16 mouse cellular contexts compared by ENCODE assay signal in the genomic region with DNA sequence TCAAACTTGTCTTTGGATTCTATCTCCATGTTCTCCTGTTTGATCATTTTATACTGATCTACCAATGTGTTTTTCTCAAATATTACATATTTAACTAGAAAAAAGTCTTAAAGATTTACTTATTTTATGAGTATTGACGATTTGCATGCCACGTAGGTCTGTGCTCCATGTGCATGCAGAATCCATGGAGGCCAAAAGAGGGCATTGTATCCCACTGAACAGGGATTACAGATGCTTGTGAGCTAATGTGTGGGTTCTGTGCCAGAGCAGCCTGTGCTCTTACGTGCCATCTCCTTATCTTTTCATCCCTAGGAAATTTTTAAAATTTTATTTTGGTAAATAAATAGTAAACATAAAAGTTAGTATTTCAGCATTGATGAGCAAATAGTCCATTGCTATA. TPM values are rescaled to one million over a fixed set of nuclear protein-coding genes. Genes with fewer than 3 reads are reported as not detected.
"Had no signal": no experiment of that assay in that cellular context is flagged by ENCODE, and none has a peak within 500 bp of the region (broad histone marks: within the 10 kb centered on the region; RNA-seq: fewer than 3 reads in every experiment).

No protein-coding gene starts in this region.

- ATAC-seq: midbrain, embryonic 15.5 days had no signal

- H3K4me1 ChIP-seq: liver, embryonic 15.5 days had no signal

- H3K9me3 ChIP-seq: kidney, embryonic 15.5 days; limb, embryonic 15.5 days; liver, embryonic 15.5 days; midbrain, embryonic 10.5 days; midbrain, embryonic 15.5 days; neural tube, embryonic 13.5 days had no signal

- H3K4me3 ChIP-seq: kidney, embryonic 15.5 days; limb, embryonic 15.5 days; liver, embryonic 15.5 days; midbrain, embryonic 10.5 days; midbrain, embryonic 15.5 days; neural tube, embryonic 13.5 days had no signal

- H3K36me3 ChIP-seq: kidney, embryonic 15.5 days; limb, embryonic 15.5 days; liver, embryonic 15.5 days; midbrain, embryonic 10.5 days; midbrain, embryonic 15.5 days; neural tube, embryonic 13.5 days had no signal

- H3K27ac ChIP-seq: kidney, embryonic 15.5 days; limb, embryonic 15.5 days; liver, embryonic 15.5 days; midbrain, embryonic 10.5 days; midbrain, embryonic 15.5 days; neural tube, embryonic 13.5 days had no signal

- H3K27me3 ChIP-seq: liver, embryonic 15.5 days; midbrain, embryonic 15.5 days; neural tube, embryonic 13.5 days had no signal

- H3K9ac ChIP-seq: kidney, embryonic 15.5 days; limb, embryonic 15.5 days; liver, embryonic 15.5 days; midbrain, embryonic 15.5 days; neural tube, embryonic 13.5 days had no signal

- DNase-seq: kidney, adult 2 months; kidney, postnatal 14 days; layer of hippocampus, postnatal 36 days; lung, postnatal 4 days; retina, postnatal 1 day; right cerebral cortex, postnatal 4 days; spleen, adult 18-20 months; thymus, adult 2 months; thymus, postnatal 36 days had no signal

- H3K4me2 ChIP-seq: kidney, embryonic 15.5 days; limb, embryonic 15.5 days; liver, embryonic 15.5 days; midbrain, embryonic 15.5 days; neural tube, embryonic 13.5 days had no signal

RNA-seq across cellular contexts. Expression of gene Camk1g, which starts 22.2 kb away (rescaled TPM):
- total RNA-seq: megakaryocyte, adult 5-6 weeks had no signal
